Mouse (Mus musculus) liver, embryonic 11.5 days (tissue): ENCODE measurements around the gene Mfsd4b2. TPM values are rescaled to one million over a fixed set of nuclear protein-coding genes. Genes with fewer than 3 reads are reported as not detected.
A peak's percentile ranks its signal among the peaks of the same experiment; 100 is the strongest.
"Not testable (repeated sequence)": the region's sequence is repeated elsewhere in the genome, so short reads cannot be mapped to it uniquely, and the experiment has no call there.

Experiments used
- ATAC-seq: fragments of 200-750 bp; cut with Nextera tagmentation; replicated peaks from 2 replicates; pipeline ENCODE4 v1.8.0; 2017; ENCODE audit warnings: moderate number of reproducible peaks, mild to moderate bottlenecking, moderate TSS enrichment, moderate library complexity; ENCODE audit not compliant: low FRiP score
- DNase-seq: peaks from one replicate; pipeline ENCODE4 v3.0.0-alpha.2; 2017; ENCODE audit warnings: low spot score
- H3K27ac ChIP-seq: fragments of 300-500 bp; sonication (generic); 2 replicates; pipeline ENCODE4 v1.5.1; 2014; ENCODE audit warnings: mild to moderate bottlenecking, low read depth, low read length, control low read depth
- H3K27me3 ChIP-seq: fragments of 300-500 bp; sonication (generic); replicated peaks from 2 replicates; pipeline ENCODE4 v1.6.1; 2014; ENCODE audit warnings: low read length, mixed read lengths; ENCODE audit not compliant: control insufficient read depth, insufficient read depth
- H3K36me3 ChIP-seq: fragments of 300-500 bp; sonication (generic); 2 replicates; pipeline ENCODE4 v1.6.1; 2014; ENCODE audit warnings: mild to moderate bottlenecking, low read length, moderate library complexity, mixed read lengths; ENCODE audit not compliant: control insufficient read depth, insufficient read depth
- H3K4me1 ChIP-seq: fragments of 300-500 bp; sonication (generic); replicated peaks from 2 replicates; pipeline ENCODE4 v1.6.1; 2014; ENCODE audit warnings: low read length, mixed read lengths; ENCODE audit not compliant: control insufficient read depth, insufficient read depth
- H3K4me2 ChIP-seq: fragments of 300-500 bp; sonication (generic); 2 replicates; pipeline ENCODE4 v1.6.1; 2014; ENCODE audit warnings: mild to moderate bottlenecking, control low read depth, moderate library complexity
- H3K4me3 ChIP-seq: fragments of 300-500 bp; sonication (generic); 2 replicates; pipeline ENCODE4 v1.5.1; 2014; ENCODE audit warnings: low read depth, low read length, control low read depth
- H3K9ac ChIP-seq: fragments of 300-500 bp; sonication (generic); 2 replicates; pipeline ENCODE4 v1.6.1; 2014; ENCODE audit warnings: low read depth, low read length, control low read depth
- H3K9me3 ChIP-seq: fragments of 300-500 bp; sonication (generic); 2 replicates; pipeline ENCODE4 v1.6.1; 2016; ENCODE audit warnings: low read length, inconsistent platforms, mixed read lengths; ENCODE audit not compliant: control insufficient read depth
- WGBS: fragments of 180-500 bp; shearing (Covaris S2); extraction: QIAGEN DNeasy Blood & Tissue Kit; methylation state at CpG from one replicate; pipeline ENCODE4 v1.1.7; 2014; 5-methylcytosine and 5-hydroxymethylcytosine counted together
- polyA plus RNA-seq: library from polyadenylated mRNA; unstranded; fragments of >200 nt; fragmentation: Nextera tagmentation; extraction: Ambion mirVana; gene quantifications from 2 replicates; pipeline ENCODE4 v1.2.1, GENCODE M21; 2014

The Mfsd4b2 gene
- polyA plus RNA-seq, 1 experiment from 2014 or later, result not detected

- no peaks in the 10 kb centered on the region for H3K9me3 ChIP-seq
- DNase-seq (no peak), ATAC-seq (no peak)
- H3K4me2 ChIP-seq, result no peak overlapping the region
- peaks cover 2% of the 10 kb centered on the region; the same call in 1 of the 2 replicates for H3K4me1 ChIP-seq
- H3K27ac ChIP-seq, result no peak overlapping the region
- H3K4me3 ChIP-seq, result no peak overlapping the region
- H3K27me3 ChIP-seq, result no peaks in the 10 kb centered on the region
- H3K9ac ChIP-seq, result no peak overlapping the region
- WGBS, result 65% methylated on average over 2 of the region's 2 CpGs
- H3K36me3 ChIP-seq, result no peaks in the 10 kb centered on the region
Measured at GRCm38 (mm10) chr10:39956340-39956878, 29.7 kb upstream of the Mfsd4b2 start.

GRCm38 (mm10) chr10:39955163-39955562 is 28.4 kb upstream of the Mfsd4b2 start:
- Histone ChIP-seq H3K9me3 (no peaks in the 10 kb centered on the region), H3K4me3 (no peak overlapping the region), H3K27me3 (no peaks in the 10 kb centered on the region), H3K36me3 (no peaks in the 10 kb centered on the region), H3K9ac (no peak overlapping the region), H3K4me1 (0 out of 2 replicates have a peak, but pooled peaks cover 2% of the 10 kb centered on the region), H3K27ac (no peak overlapping the region), H3K4me2 (no peak overlapping the region)
- 78% methylated on average over 2 of the region's 2 CpGs for WGBS
- DNase-seq (no peak), ATAC-seq (no peak)

- H3K4me1 ChIP-seq, result no peaks in the 10 kb centered on the region
- no peak for DNase-seq
- H3K4me3 ChIP-seq, result no peak overlapping the region
- H3K36me3 ChIP-seq, result no peaks in the 10 kb centered on the region
- H3K4me2 ChIP-seq, result no peak overlapping the region
- no peak overlapping the region for H3K27ac ChIP-seq
- ATAC-seq, result no peak
- WGBS, result 93% methylated on average over 2 of the region's 2 CpGs
- H3K27me3 ChIP-seq, result no peaks in the 10 kb centered on the region
- no peak overlapping the region for H3K9ac ChIP-seq
- no peaks in the 10 kb centered on the region for H3K9me3 ChIP-seq
Measured at GRCm38 (mm10) chr10:39949377-39949954, 22.7 kb upstream of the Mfsd4b2 start.

GRCm38 (mm10) chr10:39947195-39947594 is 20.5 kb upstream of the Mfsd4b2 start:
- not testable (repeated sequence) for ATAC-seq, H3K9ac ChIP-seq, H3K4me2 ChIP-seq, H3K27me3 ChIP-seq, H3K36me3 ChIP-seq, DNase-seq, H3K27ac ChIP-seq, H3K9me3 ChIP-seq, H3K4me3 ChIP-seq, H3K4me1 ChIP-seq
- WGBS, result 85% methylated on average over 3 of the region's 3 CpGs

- H3K36me3 ChIP-seq, result no peaks in the 10 kb centered on the region
- no peak overlapping the region for H3K4me3 ChIP-seq
- no peak overlapping the region for H3K27ac ChIP-seq
- H3K9ac ChIP-seq, result no peak overlapping the region
- no peak for ATAC-seq
- WGBS, result 74% methylated on average over 7 of the region's 7 CpGs
- H3K9me3 ChIP-seq, result no peaks in the 10 kb centered on the region
- no peak for DNase-seq
- no peak overlapping the region for H3K4me2 ChIP-seq
- H3K27me3 ChIP-seq, result no peaks in the 10 kb centered on the region
- no peaks in the 10 kb centered on the region for H3K4me1 ChIP-seq
Measured at GRCm38 (mm10) chr10:39936553-39936952, 9.8 kb upstream of the Mfsd4b2 start.

GRCm38 (mm10) chr10:39924556-39924955 is 2.2 kb downstream of the Mfsd4b2 start:
- 48% methylated on average over 8 of the region's 8 CpGs for WGBS
- not testable (repeated sequence) for H3K4me2 ChIP-seq, H3K27ac ChIP-seq, DNase-seq, H3K36me3 ChIP-seq, H3K9ac ChIP-seq, H3K9me3 ChIP-seq, H3K4me3 ChIP-seq
- peak; percentile 69 for ATAC-seq
- Histone ChIP-seq H3K27me3 (peaks cover 23% of the 10 kb centered on the region), H3K4me1 (peaks cover 10% of the 10 kb centered on the region)

GRCm38 (mm10) chr10:39912616-39913015 is 14.1 kb downstream of the Mfsd4b2 start:
- no peaks in the 10 kb centered on the region for H3K27me3 ChIP-seq
- H3K9me3 ChIP-seq, result no peaks in the 10 kb centered on the region
- H3K36me3 ChIP-seq, result no peaks in the 10 kb centered on the region
- H3K27ac ChIP-seq, result no peak overlapping the region
- no peak overlapping the region for H3K4me2 ChIP-seq
- no peak overlapping the region for H3K9ac ChIP-seq
- ATAC-seq (no peak), DNase-seq (no peak)
- no peaks in the 10 kb centered on the region for H3K4me1 ChIP-seq
- H3K4me3 ChIP-seq, result no peak overlapping the region

- Histone ChIP-seq H3K4me2 (no peak overlapping the region), H3K9ac (no peak overlapping the region), H3K27ac (no peak overlapping the region), H3K9me3 (no peaks in the 10 kb centered on the region), H3K4me3 (no peak overlapping the region), H3K27me3 (0 out of 2 replicates have a peak, but pooled peaks cover 2% of the 10 kb centered on the region), H3K36me3 (no peaks in the 10 kb centered on the region), H3K4me1 (no peaks in the 10 kb centered on the region)
- DNase-seq (no peak), ATAC-seq (no peak)
- WGBS, result 54% methylated on average over 13 of the region's 13 CpGs
Measured at GRCm38 (mm10) chr10:39908768-39909441, 17.8 kb downstream of the Mfsd4b2 start.
